Mouse (Mus musculus): ENCODE measurements around the gene Nts. TPM values are rescaled to one million over a fixed set of nuclear protein-coding genes. Genes with fewer than 3 reads are reported as not detected.

The Nts gene
- polyA plus RNA-seq (2014; fragmentation: Illumina TruSeq; extraction: RNeasy Lipid Tissue Mini Kit (QIAGEN cat#74804); ENCODE audit: low read depth, low replicate concordance): not detected

DNA sequence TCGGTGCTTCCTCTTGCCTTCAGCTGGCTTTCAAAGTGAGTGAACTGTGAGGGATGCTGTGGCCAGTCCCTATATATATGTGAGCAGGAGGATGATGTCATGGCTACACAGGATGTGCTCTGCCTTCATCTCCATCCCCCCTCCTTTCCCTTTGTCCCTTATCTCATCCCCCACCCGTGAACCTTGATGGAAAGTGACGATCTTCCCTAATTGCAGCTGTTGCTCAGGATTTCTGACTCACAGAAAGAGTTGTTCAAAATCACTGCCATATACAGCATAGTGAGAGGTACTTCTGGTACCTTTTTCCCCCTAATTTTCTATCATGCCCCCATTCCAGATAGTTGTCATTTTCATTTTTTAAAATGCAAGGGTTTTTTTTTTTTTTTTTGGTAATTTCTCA, at the start of gene Nts:
Gene Nts (minus strand): TSS at position 101 of the 400 bp plus-strand sequence.

DNA sequence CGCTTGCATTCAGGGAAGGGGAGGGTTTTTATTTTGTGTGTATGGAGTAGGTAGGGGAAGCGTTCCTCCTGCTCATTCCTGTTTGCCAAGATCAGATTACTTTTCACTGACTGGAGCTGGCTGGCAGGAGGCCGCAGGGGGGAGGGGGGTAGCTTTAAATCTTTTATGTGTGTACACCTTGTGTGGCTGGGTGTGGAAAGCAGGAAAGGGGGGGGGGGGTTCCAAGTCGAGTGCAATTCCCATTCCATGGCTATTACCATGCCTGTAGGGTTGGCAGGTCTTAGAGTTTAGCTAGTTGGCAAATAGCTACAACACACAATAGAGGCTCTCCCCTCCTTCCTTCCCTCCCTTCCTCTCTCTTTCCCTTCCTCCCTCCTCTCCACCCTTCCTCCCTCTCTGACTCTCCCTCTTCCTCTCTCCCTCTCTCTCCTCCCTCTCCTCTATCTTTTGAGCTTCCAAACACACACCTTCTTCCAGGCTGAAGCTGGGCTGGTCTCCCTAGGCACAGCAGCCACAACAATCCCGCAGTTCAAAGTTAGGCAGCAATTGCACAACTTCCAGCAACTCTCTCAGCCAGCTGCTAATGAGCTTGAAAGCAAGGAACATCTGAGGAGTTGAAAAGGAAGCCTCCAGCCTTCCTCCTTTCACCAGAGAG, 21.6 kb upstream of the Nts start, which contains the start of gene Rassf9:
Gene Rassf9 (plus strand): TSS at position 416 of the 655 bp plus-strand sequence.

Other genes with a start within 250 kb of the Nts start
- 0.69 TPM for gene Rassf9, start 21.7 kb upstream of the Nts start, polyA plus RNA-seq (2014; fragmentation: Illumina TruSeq; extraction: RNeasy Lipid Tissue Mini Kit (QIAGEN cat#74804); ENCODE audit: low read depth, low replicate concordance)